Mouse (Mus musculus): Measurements from ENCODE around the gene Nt5dc3.

Gene Nt5dc3

GRCm38 (mm10) chr10:86872121-86872520 is 93.3 kb downstream of the Nt5dc3 start:
- DNase-seq (ENCODE audit: low read depth in 1 of 2, low spot score in 2 of 2): no peak

- no peak for DNase-seq (ENCODE audit: low read depth in 1 of 2, low spot score in 2 of 2)
Observed at GRCm38 (mm10) chr10:86872591-86872990, 93.8 kb downstream of the Nt5dc3 start.

DNA sequence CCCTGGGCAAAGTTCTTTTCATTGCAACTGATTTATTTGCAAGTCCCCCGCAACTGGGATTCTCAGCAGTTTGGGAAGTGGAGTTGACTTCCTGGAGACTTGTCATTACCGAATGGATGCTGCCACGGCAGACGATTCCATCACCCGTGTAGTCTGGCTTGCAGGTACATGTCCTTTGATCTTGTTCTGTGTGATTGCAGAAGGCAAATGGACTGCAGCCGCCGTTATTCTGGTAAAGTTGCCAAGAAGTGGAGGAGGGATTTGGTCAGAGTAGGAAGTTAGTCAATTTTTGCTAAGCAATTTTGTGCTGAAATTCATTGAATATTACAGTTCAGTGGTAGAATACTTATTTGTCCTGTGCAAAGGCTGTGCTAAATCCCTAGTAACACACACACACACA is 99.9 kb downstream of the Nt5dc3 start:
- no peak for DNase-seq (ENCODE audit: low read depth in 1 of 2, low spot score in 2 of 2)

DNA sequence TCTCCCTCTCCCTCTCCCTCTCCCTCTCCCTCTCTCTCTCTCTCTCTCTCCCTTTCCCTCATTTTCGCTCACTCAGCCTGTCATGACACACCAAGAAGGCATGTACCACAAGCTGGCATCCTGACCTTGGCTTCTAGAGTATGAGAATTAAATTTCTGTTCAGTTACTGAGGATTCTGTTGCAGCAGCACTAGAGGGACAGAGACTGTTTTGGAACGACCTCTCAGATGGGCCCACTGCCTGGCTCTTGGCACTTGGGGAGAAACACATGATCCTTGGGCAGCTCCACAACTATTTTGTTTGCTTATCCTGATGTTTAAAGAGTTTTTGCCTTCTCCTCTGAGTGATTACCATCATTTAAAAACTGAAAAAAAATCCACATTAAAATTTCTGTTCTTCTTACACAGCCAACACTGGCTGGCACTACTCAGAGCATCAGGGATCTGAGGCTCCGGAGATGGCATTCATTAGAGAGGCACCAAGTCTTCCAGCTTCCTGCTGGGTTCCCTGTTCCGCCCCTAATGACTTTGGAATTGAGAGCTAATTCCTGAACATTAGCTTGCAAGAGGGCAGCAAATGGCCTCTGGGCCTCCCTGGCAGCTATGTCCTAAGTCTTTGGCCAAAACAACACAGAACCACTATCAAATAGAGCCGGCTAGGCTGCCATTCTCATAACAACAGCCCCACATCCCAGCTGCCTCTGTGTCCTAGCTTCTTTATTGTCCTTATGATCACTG is 101.4 kb downstream of the Nt5dc3 start:
- DNase-seq (ENCODE audit: low read depth in 1 of 2, low spot score in 2 of 2): no peak

- DNase-seq (ENCODE audit: low read depth in 1 of 2, low spot score in 2 of 2): no peak
Observed at GRCm38 (mm10) chr10:86881448-86881847, 102.6 kb downstream of the Nt5dc3 start.

DNA sequence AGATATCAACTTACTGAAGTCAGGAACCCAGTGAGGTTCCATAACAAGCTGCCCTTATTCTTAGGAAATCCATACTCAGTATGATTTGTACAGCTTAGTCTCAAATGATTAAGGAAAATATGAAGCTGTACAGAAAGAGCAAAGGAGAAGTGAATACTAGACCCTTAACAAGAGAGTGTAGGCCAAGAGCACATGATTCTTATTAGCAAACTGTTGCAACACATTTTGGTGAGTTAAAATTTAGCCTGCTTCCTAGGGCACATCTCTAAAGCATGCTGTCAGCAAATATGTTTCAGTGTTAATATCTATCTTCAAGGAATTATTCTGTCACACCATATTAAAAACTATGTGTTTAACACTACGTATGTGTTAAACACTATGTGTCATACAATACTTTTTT is 107.6 kb downstream of the Nt5dc3 start:
- no peak for DNase-seq (ENCODE audit: low read depth in 1 of 2, low spot score in 2 of 2)
